Mouse (Mus musculus) lung, postnatal 10 days (tissue): ENCODE measurements around the gene Tuba3a.

ENCODE experiments used
- DNase-seq: peaks from one replicate; pipeline ENCODE4 v3.0.0; 2021

Tuba3a gene

GRCm38 (mm10) chr6:125285890-125286289 is at the start of gene Tuba3a:
TSS of gene Tuba3a (minus strand) at chr6:125286042.
- no peak for DNase-seq

GRCm38 (mm10) chr6:125334356-125334755 is 48.5 kb upstream of the Tuba3a start:
- no peak for DNase-seq

GRCm38 (mm10) chr6:125333112-125333899 is 47.5 kb upstream of the Tuba3a start:
- no peak for DNase-seq

GRCm38 (mm10) chr6:125330626-125331326 is 44.9 kb upstream of the Tuba3a start:
- DNase-seq: peak; percentile 98

GRCm38 (mm10) chr6:125328243-125328642 is 42.4 kb upstream of the Tuba3a start:
- DNase-seq: peak; percentile 78

- no peak for DNase-seq
Observed at GRCm38 (mm10) chr6:125325337-125325736, 39.5 kb upstream of the Tuba3a start.

- no peak for DNase-seq
Observed at GRCm38 (mm10) chr6:125323547-125323946, 37.7 kb upstream of the Tuba3a start.

- peak; percentile 69 for DNase-seq
Observed at GRCm38 (mm10) chr6:125322794-125323193, 37.0 kb upstream of the Tuba3a start.

- DNase-seq: peak; percentile 64
Observed at GRCm38 (mm10) chr6:125321114-125321855, 35.4 kb upstream of the Tuba3a start.

- DNase-seq: peak; percentile 71
Observed at GRCm38 (mm10) chr6:125320323-125320722, 34.5 kb upstream of the Tuba3a start, which contains the start of gene Scnn1a. TSS of gene Scnn1a (plus strand) at chr6:125320659.

- no peak for DNase-seq
Observed at GRCm38 (mm10) chr6:125319919-125320296, 34.1 kb upstream of the Tuba3a start.

- DNase-seq: peak; percentile 82
Observed at GRCm38 (mm10) chr6:125318981-125319918, 33.4 kb upstream of the Tuba3a start.

GRCm38 (mm10) chr6:125317077-125317476 is 31.2 kb upstream of the Tuba3a start:
- no peak for DNase-seq

- no peak for DNase-seq
Observed at GRCm38 (mm10) chr6:125314746-125315145, 28.9 kb upstream of the Tuba3a start.

- DNase-seq: peak; percentile 62
Observed at GRCm38 (mm10) chr6:125314231-125314563, 28.4 kb upstream of the Tuba3a start.

GRCm38 (mm10) chr6:125313546-125314230 is 27.8 kb upstream of the Tuba3a start, which contains the start of gene Ltbr:
TSS of gene Ltbr (minus strand) at chr6:125313885.
- peak; percentile 95 for DNase-seq

GRCm38 (mm10) chr6:125312581-125313355 is 26.9 kb upstream of the Tuba3a start:
- peak; percentile 53 for DNase-seq

- DNase-seq: no peak
Observed at GRCm38 (mm10) chr6:125312171-125312570, 26.3 kb upstream of the Tuba3a start.

- no peak for DNase-seq
Observed at GRCm38 (mm10) chr6:125309406-125309805, 23.6 kb upstream of the Tuba3a start.

GRCm38 (mm10) chr6:125308921-125309320 is 23.1 kb upstream of the Tuba3a start:
- no peak for DNase-seq

GRCm38 (mm10) chr6:125307091-125307490 is 21.2 kb upstream of the Tuba3a start:
- DNase-seq: no peak
